In the genomic region with DNA sequence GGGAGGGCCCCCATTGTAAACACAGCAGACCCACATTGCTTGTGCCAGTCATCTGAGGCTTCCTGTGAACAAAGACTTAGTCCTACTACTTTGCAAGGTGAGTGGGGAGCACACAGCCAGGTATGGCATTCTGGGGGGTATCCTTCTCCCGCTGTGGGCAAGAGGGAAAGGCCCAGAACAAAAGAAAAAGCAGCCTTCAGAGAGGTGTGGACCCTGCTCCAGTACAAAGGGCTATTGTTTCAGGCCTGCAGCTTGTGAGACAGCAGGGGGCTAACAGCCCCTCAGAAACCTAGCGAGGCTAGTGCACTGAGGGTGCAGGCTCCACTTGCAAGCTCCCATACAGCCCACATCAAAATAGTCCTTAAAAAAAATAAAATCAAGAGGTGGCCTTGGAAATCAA, we compare ENCODE assay signal across 29 mouse cellular contexts. TPM values are rescaled to one million over a fixed set of nuclear protein-coding genes. Genes with fewer than 3 reads are reported as not detected.
DNase-seq lines count a peak whose midpoint lies in the region; ATAC-seq and TF ChIP-seq lines count a peak whose summit lies in the region.
"Had no signal": no experiment of that assay in that cellular context is flagged by ENCODE, and none has a peak within 500 bp of the region (broad histone marks: within the 10 kb centered on the region; RNA-seq: fewer than 3 reads in every experiment).

No protein-coding gene starts in this region.

- intact Hi-C loops in heart, postnatal 10 days (cut with DNase I) = no loop called here

- DNase-seq in hindbrain, embryonic 10.5 days (ENCODE audit: low spot score) = no peak
- no peak for DNase-seq in hindbrain, embryonic 14.5 days (ENCODE audit: low spot score)
- DNase-seq in ES-E14 (ENCODE audit: low read depth, low spot score) = no peak
- no peak for DNase-seq in limb, embryonic 10.5 days (ENCODE audit: low spot score)
- DNase-seq in retina, embryonic 14.5 days (ENCODE audit: low spot score) = peak; percentile 30
- DNase-seq in thymus, postnatal 0 days (ENCODE audit: low spot score) = no peak
- DNase-seq in heart, postnatal 10 days = no peak
- DNase-seq: adrenal gland, postnatal 10 days; cerebellum, adult 8-10 months; cerebellum, postnatal 25 days; gastrocnemius, postnatal 10 days; kidney, adult 8-10 months; lung, postnatal 36 days had no signal

- ATAC-seq in hindbrain, embryonic 14.5 days (ENCODE audit: low FRiP score) = no peak
- ATAC-seq in CD4-positive, CD25-positive, alpha-beta regulatory T cell, adult 4 months = no peak
- ATAC-seq: forebrain, embryonic 16.5 days; intestine, embryonic 16.5 days; midbrain, embryonic 15.5 days had no signal

- 17% methylated on average over 2 of the region's 2 CpGs for WGBS in hindbrain, embryonic 10.5 days
- WGBS in hindbrain, embryonic 14.5 days = 19% methylated on average over 2 of the region's 2 CpGs
- 54% methylated on average over 2 of the region's 2 CpGs for WGBS in limb, embryonic 10.5 days

- H3K9ac ChIP-seq in hindbrain, embryonic 14.5 days = no peak overlapping the region
- H3K9ac ChIP-seq in ES-E14 (ENCODE audit: insufficient read depth, low read depth, low read length, poor library complexity, severe bottlenecking) = peak overlapping the region; percentile 43; the same call in 1 of the 2 replicates
- H3K9ac ChIP-seq: embryonic facial prominence, embryonic 12.5 days; hindbrain, embryonic 12.5 days; lung, embryonic 15.5 days; midbrain, embryonic 15.5 days; neural tube, embryonic 15.5 days had no signal

- no peaks in the 10 kb centered on the region for H3K9me3 ChIP-seq in hindbrain, embryonic 10.5 days
- H3K9me3 ChIP-seq in hindbrain, embryonic 14.5 days (ENCODE audit: control insufficient read depth, low read length) = no peaks in the 10 kb centered on the region
- H3K9me3 ChIP-seq in ES-E14 (ENCODE audit: control insufficient read depth, insufficient read depth, low read depth, low read length) = no peaks in the 10 kb centered on the region
- H3K9me3 ChIP-seq in limb, embryonic 10.5 days (replicated peaks) = no peaks in the 10 kb centered on the region
- H3K9me3 ChIP-seq: embryonic facial prominence, embryonic 12.5 days; hindbrain, embryonic 12.5 days; lung, embryonic 15.5 days; midbrain, embryonic 15.5 days; neural tube, embryonic 15.5 days had no signal

- no peak overlapping the region for H3K4me3 ChIP-seq in hindbrain, embryonic 10.5 days
- H3K4me3 ChIP-seq in hindbrain, embryonic 14.5 days (replicated peaks; ENCODE audit: low read length) = no peak overlapping the region
- H3K4me3 ChIP-seq in ES-E14 (ENCODE audit: insufficient read depth in 1 of 2, low read depth in 1 of 2, low read length in 2 of 2, poor library complexity in 1 of 2, severe bottlenecking in 1 of 2) = no peak overlapping the region
- no peak overlapping the region for H3K4me3 ChIP-seq in limb, embryonic 10.5 days
- H3K4me3 ChIP-seq: embryonic facial prominence, embryonic 12.5 days; hindbrain, embryonic 12.5 days; lung, embryonic 15.5 days; midbrain, embryonic 15.5 days; neural tube, embryonic 15.5 days had no signal

- peak overlapping the region; percentile 64 for H3K27ac ChIP-seq in hindbrain, embryonic 10.5 days
- H3K27ac ChIP-seq in hindbrain, embryonic 14.5 days = no peak overlapping the region
- H3K27ac ChIP-seq in ES-E14 (ENCODE audit: insufficient read depth, low read depth, low read length, poor library complexity, severe bottlenecking) = peak overlapping the region; percentile 63
- peak overlapping the region; percentile 78 for H3K27ac ChIP-seq in limb, embryonic 10.5 days
- H3K27ac ChIP-seq: embryonic facial prominence, embryonic 12.5 days; hindbrain, embryonic 12.5 days; kidney, postnatal 0 days; lung, embryonic 15.5 days; midbrain, embryonic 15.5 days; neural tube, embryonic 15.5 days had no signal

- peaks cover 11% of the 10 kb centered on the region for H3K4me1 ChIP-seq in hindbrain, embryonic 10.5 days (replicated peaks)
- H3K4me1 ChIP-seq in hindbrain, embryonic 14.5 days (replicated peaks; ENCODE audit: control insufficient read depth, insufficient read depth, low read length) = 0 out of 2 replicates have a peak, but pooled peaks cover 3% of the 10 kb centered on the region
- peaks cover 12 to 31% of the 10 kb centered on the region in 2 experiments for H3K4me1 ChIP-seq in ES-E14 (ENCODE audit: control insufficient read depth in 2 of 2, insufficient read depth in 2 of 2, low read length in 2 of 2, poor library complexity in 1 of 2)
- H3K4me1 ChIP-seq in limb, embryonic 10.5 days = peaks cover 12% of the 10 kb centered on the region
- H3K4me1 ChIP-seq: midbrain, embryonic 15.5 days; neural tube, embryonic 15.5 days had no signal

- H3K27me3 ChIP-seq in hindbrain, embryonic 10.5 days (ENCODE audit: insufficient read depth, poor library complexity, severe bottlenecking) = no peaks in the 10 kb centered on the region
- H3K27me3 ChIP-seq in hindbrain, embryonic 14.5 days (ENCODE audit: control insufficient read depth, insufficient read depth, low read length) = no peaks in the 10 kb centered on the region
- H3K27me3 ChIP-seq in limb, embryonic 10.5 days (ENCODE audit: low read depth, poor library complexity, severe bottlenecking) = no peaks in the 10 kb centered on the region
- H3K27me3 ChIP-seq: embryonic facial prominence, embryonic 12.5 days; hindbrain, embryonic 12.5 days; lung, embryonic 15.5 days; midbrain, embryonic 15.5 days; neural tube, embryonic 15.5 days had no signal

- no peaks in the 10 kb centered on the region for H3K36me3 ChIP-seq in hindbrain, embryonic 10.5 days
- no peaks in the 10 kb centered on the region for H3K36me3 ChIP-seq in hindbrain, embryonic 14.5 days (replicated peaks; ENCODE audit: control insufficient read depth, insufficient read depth)
- H3K36me3 ChIP-seq in ES-E14 (ENCODE audit: control insufficient read depth, insufficient read depth, low read length, poor library complexity, severe bottlenecking) = no peaks in the 10 kb centered on the region
- H3K36me3 ChIP-seq in limb, embryonic 10.5 days = no peaks in the 10 kb centered on the region
- H3K36me3 ChIP-seq: embryonic facial prominence, embryonic 12.5 days; G1E; hindbrain, embryonic 12.5 days; lung, embryonic 15.5 days; midbrain, embryonic 15.5 days; neural tube, embryonic 15.5 days had no signal

- in situ Hi-C loops in ES-E14 (cut with MboI; ENCODE audit: low sequenced_read_pairs in 2 of 2, unreplicated experiment in 2 of 2) = no loop called here

- no peak overlapping the region for H3K4me2 ChIP-seq in hindbrain, embryonic 14.5 days (replicated peaks)
- H3K4me2 ChIP-seq: embryonic facial prominence, embryonic 12.5 days; hindbrain, embryonic 12.5 days; liver, embryonic 11.5 days; lung, embryonic 15.5 days; midbrain, embryonic 15.5 days; neural tube, embryonic 15.5 days had no signal

TF ChIP-seq in ES-E14, 5 proteins besides CTCF, POLR2A, EP300 and RAD21:
- no peak for TF ChIP-seq CHD2 (IDR thresholded peaks at IDR 0.05; ENCODE audit: low read depth, low read length)
- no peak for TF ChIP-seq MAFK (IDR thresholded peaks at IDR 0.05; ENCODE audit: insufficient read depth, low read depth, low read length)

RNA-seq across cellular contexts. Expression of gene Adamts14, which starts 23.3 kb away (rescaled TPM):
- 0.26 and 0.43 TPM in 2 replicates for polyA plus RNA-seq in hindbrain, embryonic 10.5 days (2016; fragmentation: Nextera tagmentation; extraction: Ambion mirVana)
- 0.27 and 0.36 TPM in 2 replicates for polyA plus RNA-seq in hindbrain, embryonic 14.5 days (2014; fragmentation: Nextera tagmentation; extraction: Ambion mirVana)
- 7.4 and 22.9 TPM in 2 replicates for total RNA-seq in ES-E14 (2012; rRNA removed)
- polyA plus RNA-seq in limb, embryonic 10.5 days (2016; fragmentation: Nextera tagmentation; extraction: Ambion mirVana) = 0.46 and 0.48 TPM in 2 replicates
- polyA plus RNA-seq in thymus, postnatal 0 days (2015; fragmentation: Nextera tagmentation; extraction: Ambion mirVana) = 0.31 and 0.49 TPM in 2 replicates
- 1 to 10 TPM; 4.9 to 7.1 TPM for total RNA-seq in heart, postnatal 10 days (2021)
- polyA plus RNA-seq in CD4-positive, CD25-positive, alpha-beta regulatory T cell, adult 4 months (2017; shearing (Covaris generic)) = under 1 TPM in 1 of 2 experiments, not detected in 1; 0.11 TPM
- total RNA-seq: G1E had no signal
- polyA plus RNA-seq: G1E had no signal

RNA-seq across cellular contexts. Expression of gene Prf1, which starts 47.7 kb away (rescaled TPM):
- not detected in 2 replicates for polyA plus RNA-seq in hindbrain, embryonic 10.5 days (2016; fragmentation: Nextera tagmentation; extraction: Ambion mirVana)
- polyA plus RNA-seq in hindbrain, embryonic 14.5 days (2014; fragmentation: Nextera tagmentation; extraction: Ambion mirVana) = 0.12 TPM in 1 of 2 replicates, not detected in the other
- total RNA-seq in ES-E14 (2012; rRNA removed) = not detected in 2 replicates
- polyA plus RNA-seq in limb, embryonic 10.5 days (2016; fragmentation: Nextera tagmentation; extraction: Ambion mirVana) = not detected in 2 replicates
- polyA plus RNA-seq in thymus, postnatal 0 days (2015; fragmentation: Nextera tagmentation; extraction: Ambion mirVana) = 3.1 and 3.6 TPM in 2 replicates
- not detected for total RNA-seq in heart, postnatal 10 days (2021)
- polyA plus RNA-seq in CD4-positive, CD25-positive, alpha-beta regulatory T cell, adult 4 months (2017; shearing (Covaris generic)) = 10 to 100 TPM in 1 of 2 experiments, 1 to 10 TPM in 1; 6.8 to 14.3 TPM
- total RNA-seq: gastrocnemius, postnatal 10 days; heart, postnatal 25 days; left cerebral cortex, adult 18-20 months; left cerebral cortex, postnatal 14 days had no signal
- polyA plus RNA-seq: embryonic facial prominence, embryonic 12.5 days; forebrain, embryonic 16.5 days; G1E; hindbrain, embryonic 12.5 days; lung, embryonic 15.5 days; neural tube, embryonic 15.5 days; stomach, embryonic 14.5 days; testis, adult 2 months had no signal
